Mouse (Mus musculus): Measurements from ENCODE around the gene Tcf7l2. TPM values are rescaled to one million over a fixed set of nuclear protein-coding genes. Genes with fewer than 3 reads are reported as not detected.

Tcf7l2 gene
- polyA plus RNA-seq, 1 experiment from 2014 or later: 48.9 TPM

DNA sequence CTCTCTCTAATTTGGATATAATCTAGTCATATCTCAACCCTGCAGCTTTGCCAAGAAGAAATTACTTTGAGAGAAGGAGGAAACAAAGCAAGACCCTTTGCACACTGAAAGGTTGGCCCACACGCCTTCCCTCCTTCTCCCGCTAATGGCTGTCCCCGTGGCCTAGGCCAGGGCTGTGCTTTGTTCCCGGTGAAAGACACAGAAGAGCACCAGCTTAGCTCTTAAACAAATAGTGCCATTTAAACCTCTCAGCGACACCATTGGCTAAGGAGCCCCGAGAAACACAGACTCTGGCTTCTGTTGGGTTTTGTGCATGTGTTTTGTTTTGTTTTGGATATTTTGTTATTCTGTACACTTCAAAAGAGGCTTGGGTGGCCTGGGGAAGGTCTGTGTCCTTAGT is 37.5 kb upstream of the Tcf7l2 start:
- Histone ChIP-seq H3K27me3 (replicated peaks; ENCODE audit: control insufficient read depth, insufficient read depth, low read length) (peaks cover 5% of the 10 kb centered on the region), H3K9me3 (ENCODE audit: control insufficient read depth, low read length) (no peaks in the 10 kb centered on the region), H3K4me2 (no peak overlapping the region), H3K36me3 (ENCODE audit: control insufficient read depth, insufficient read depth, low read length) (no peaks in the 10 kb centered on the region), H3K4me3 (ENCODE audit: low read depth, low read length) (no peak overlapping the region), H3K4me1 (replicated peaks; ENCODE audit: control insufficient read depth, insufficient read depth, low read length) (peaks cover 4% of the 10 kb centered on the region; the same call in 1 of the 2 replicates), H3K9ac (ENCODE audit: low read depth, low read length) (no peak overlapping the region), H3K27ac (ENCODE audit: low read depth, low read length) (no peak overlapping the region)
- ATAC-seq (replicated peaks; ENCODE audit: low FRiP score): no peak
- 68% methylated on average over 6 of the region's 6 CpGs for WGBS
- DNase-seq (ENCODE audit: low spot score): no peak

DNA sequence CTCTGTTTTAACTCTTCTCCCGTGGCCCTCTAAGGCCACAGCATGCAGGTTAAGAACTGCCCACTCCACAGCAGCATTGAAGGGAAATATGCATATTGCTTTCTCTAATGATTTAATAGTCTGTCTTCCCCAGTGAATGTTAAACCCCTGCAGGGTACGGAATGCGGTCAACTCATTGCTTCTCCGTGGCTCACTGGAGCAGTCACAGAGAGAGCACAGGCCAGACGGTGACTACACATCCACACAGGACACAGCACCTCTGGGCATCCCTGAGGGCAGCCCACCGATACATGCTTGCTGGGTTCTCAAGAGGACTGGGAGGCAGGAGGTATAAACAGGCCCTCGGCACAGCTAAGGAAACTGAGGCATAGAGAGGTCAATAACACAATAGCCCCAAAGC is 35.3 kb upstream of the Tcf7l2 start:
- 83% methylated on average over 7 of the region's 7 CpGs for WGBS
- Histone ChIP-seq H3K4me3 (ENCODE audit: low read depth, low read length) (no peak overlapping the region), H3K9ac (ENCODE audit: low read depth, low read length) (no peak overlapping the region), H3K4me2 (no peak overlapping the region), H3K27me3 (replicated peaks; ENCODE audit: control insufficient read depth, insufficient read depth, low read length) (no peaks in the 10 kb centered on the region; the same call in 1 of the 2 replicates), H3K36me3 (ENCODE audit: control insufficient read depth, insufficient read depth, low read length) (no peaks in the 10 kb centered on the region), H3K4me1 (replicated peaks; ENCODE audit: control insufficient read depth, insufficient read depth, low read length) (no peaks in the 10 kb centered on the region), H3K9me3 (ENCODE audit: control insufficient read depth, low read length) (no peaks in the 10 kb centered on the region), H3K27ac (ENCODE audit: low read depth, low read length) (no peak overlapping the region)
- no peak for DNase-seq (ENCODE audit: low spot score)
- no peak for ATAC-seq (replicated peaks; ENCODE audit: low FRiP score)

DNA sequence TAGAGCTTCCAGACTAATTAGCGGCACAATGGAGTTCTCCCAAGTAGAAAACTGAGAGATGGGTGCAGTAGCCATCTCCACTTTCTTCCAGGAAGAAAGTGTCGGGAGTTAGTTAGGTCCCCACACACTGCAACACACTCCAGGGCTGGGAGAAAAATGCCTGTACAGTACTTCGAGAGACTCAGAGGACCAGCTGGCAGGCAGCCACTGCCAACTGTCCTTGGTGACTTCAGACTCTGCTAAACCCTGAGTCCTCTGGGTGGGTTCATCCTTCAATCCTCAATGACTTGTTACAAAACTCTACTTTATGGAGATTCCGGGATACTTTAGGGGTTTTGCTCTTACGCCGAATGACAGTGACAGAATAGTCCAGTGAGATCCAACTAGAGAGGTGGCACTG is 34.8 kb upstream of the Tcf7l2 start:
- 87% methylated on average over 6 of the region's 6 CpGs for WGBS

DNA sequence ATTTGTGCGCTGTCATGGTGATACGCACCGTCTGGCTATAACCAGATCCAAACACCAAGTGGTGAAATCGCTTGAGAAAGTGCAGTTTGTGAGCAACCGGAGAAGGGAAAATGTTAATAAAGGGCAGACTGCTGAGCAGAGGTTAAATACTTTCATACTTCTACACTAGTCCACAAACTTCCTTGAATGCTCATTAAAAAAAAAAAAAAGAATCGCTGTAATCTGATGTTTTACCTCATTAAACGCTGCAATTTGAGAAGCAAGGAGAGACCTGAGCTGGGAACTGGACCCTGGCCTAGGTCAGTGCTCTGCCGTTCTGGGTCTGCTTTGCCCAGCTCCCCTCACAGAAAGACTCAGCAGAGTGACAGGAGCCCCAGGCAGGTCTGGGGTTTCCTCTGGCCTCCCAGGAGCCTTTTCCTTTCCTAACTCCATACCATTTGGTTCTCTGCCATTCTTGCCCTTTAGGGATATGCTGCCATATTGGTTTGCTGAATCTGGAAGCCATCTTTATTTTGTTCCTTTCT is 33.5 kb upstream of the Tcf7l2 start:
- H3K4me1 ChIP-seq (replicated peaks; ENCODE audit: control insufficient read depth, insufficient read depth, low read length): no peaks in the 10 kb centered on the region
- no peak overlapping the region for H3K9ac ChIP-seq (ENCODE audit: low read depth, low read length)
- no peaks in the 10 kb centered on the region for H3K36me3 ChIP-seq (ENCODE audit: control insufficient read depth, insufficient read depth, low read length)
- no peaks in the 10 kb centered on the region for H3K9me3 ChIP-seq (ENCODE audit: control insufficient read depth, low read length)
- H3K27me3 ChIP-seq (replicated peaks; ENCODE audit: control insufficient read depth, insufficient read depth, low read length): no peaks in the 10 kb centered on the region
- 84% methylated on average over 8 of the region's 8 CpGs for WGBS
- H3K4me3 ChIP-seq (ENCODE audit: low read depth, low read length): no peak overlapping the region
- ATAC-seq (replicated peaks; ENCODE audit: low FRiP score) (no peak), DNase-seq (ENCODE audit: low spot score) (no peak)
- H3K4me2 ChIP-seq: no peak overlapping the region
- no peak overlapping the region for H3K27ac ChIP-seq (ENCODE audit: low read depth, low read length)

More for the DNA sequence above, 34.8 kb upstream of the Tcf7l2 start:
- H3K9me3 ChIP-seq (ENCODE audit: control insufficient read depth, low read length): no peaks in the 10 kb centered on the region
- H3K36me3 ChIP-seq (ENCODE audit: control insufficient read depth, insufficient read depth, low read length): no peaks in the 10 kb centered on the region
- ATAC-seq (replicated peaks; ENCODE audit: low FRiP score) (no peak), DNase-seq (ENCODE audit: low spot score) (no peak)
- H3K27ac ChIP-seq (ENCODE audit: low read depth, low read length): no peak overlapping the region
- no peaks in the 10 kb centered on the region for H3K4me1 ChIP-seq (replicated peaks; ENCODE audit: control insufficient read depth, insufficient read depth, low read length)
- no peak overlapping the region for H3K4me3 ChIP-seq (ENCODE audit: low read depth, low read length)
- no peak overlapping the region for H3K4me2 ChIP-seq
- H3K27me3 ChIP-seq (replicated peaks; ENCODE audit: control insufficient read depth, insufficient read depth, low read length): no peaks in the 10 kb centered on the region
- H3K9ac ChIP-seq (ENCODE audit: low read depth, low read length): no peak overlapping the region

DNA sequence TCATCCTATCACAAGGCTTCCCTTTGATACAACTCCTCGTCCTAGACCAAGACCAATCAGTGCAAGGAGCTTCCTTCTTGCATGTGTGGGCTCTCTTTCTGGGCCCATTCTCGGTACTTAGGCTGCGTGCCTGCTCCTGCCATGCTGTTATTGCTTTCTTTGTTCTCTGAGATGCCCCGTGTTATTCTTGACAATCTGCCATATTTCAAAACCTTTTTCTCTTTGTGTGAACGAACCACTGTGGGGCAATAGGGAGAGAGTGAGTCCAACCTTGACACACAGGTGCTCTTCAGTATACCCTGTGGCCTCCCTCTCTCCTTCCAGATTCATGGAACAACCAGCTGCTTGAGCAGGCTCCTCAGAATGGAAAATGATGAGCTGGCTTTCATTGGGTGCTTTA is 30.8 kb upstream of the Tcf7l2 start:
- no peak overlapping the region for H3K27ac ChIP-seq (ENCODE audit: low read depth, low read length)
- H3K4me1 ChIP-seq (replicated peaks; ENCODE audit: control insufficient read depth, insufficient read depth, low read length): no peaks in the 10 kb centered on the region
- WGBS: 82% methylated on average over 5 of the region's 5 CpGs
- H3K9ac ChIP-seq (ENCODE audit: low read depth, low read length): no peak overlapping the region
- ATAC-seq (replicated peaks; ENCODE audit: low FRiP score) (no peak), DNase-seq (ENCODE audit: low spot score) (no peak)
- no peak overlapping the region for H3K4me2 ChIP-seq
- H3K9me3 ChIP-seq (ENCODE audit: control insufficient read depth, low read length): no peaks in the 10 kb centered on the region
- H3K27me3 ChIP-seq (replicated peaks; ENCODE audit: control insufficient read depth, insufficient read depth, low read length): no peaks in the 10 kb centered on the region
- H3K4me3 ChIP-seq (ENCODE audit: low read depth, low read length): no peak overlapping the region
- no peaks in the 10 kb centered on the region for H3K36me3 ChIP-seq (ENCODE audit: control insufficient read depth, insufficient read depth, low read length)

DNA sequence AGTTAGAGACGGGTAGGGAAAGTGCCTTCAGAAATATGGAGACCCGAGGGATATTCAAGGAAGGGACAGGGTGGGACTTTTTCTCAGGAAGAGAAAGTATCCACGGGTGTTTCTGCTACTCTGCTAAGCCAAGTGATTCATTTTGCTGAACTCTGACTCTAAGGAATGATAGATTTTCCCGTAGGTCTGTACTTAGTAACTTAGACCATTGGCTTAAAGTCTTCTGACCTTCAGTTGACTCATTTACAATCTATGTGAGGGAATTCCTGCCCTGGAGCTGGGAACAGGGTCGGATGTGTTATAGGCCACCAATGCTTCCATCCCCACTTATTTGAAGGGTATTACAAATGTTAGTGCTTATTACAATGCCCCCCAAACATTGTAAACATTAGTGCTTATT is 29.9 kb upstream of the Tcf7l2 start:
- ATAC-seq (replicated peaks; ENCODE audit: low FRiP score) (no peak), DNase-seq (ENCODE audit: low spot score) (no peak)
- Histone ChIP-seq H3K4me1 (replicated peaks; ENCODE audit: control insufficient read depth, insufficient read depth, low read length) (no peaks in the 10 kb centered on the region), H3K27ac (ENCODE audit: low read depth, low read length) (no peak overlapping the region), H3K4me2 (no peak overlapping the region), H3K9me3 (ENCODE audit: control insufficient read depth, low read length) (no peaks in the 10 kb centered on the region), H3K27me3 (replicated peaks; ENCODE audit: control insufficient read depth, insufficient read depth, low read length) (no peaks in the 10 kb centered on the region), H3K36me3 (ENCODE audit: control insufficient read depth, insufficient read depth, low read length) (no peaks in the 10 kb centered on the region), H3K4me3 (ENCODE audit: low read depth, low read length) (no peak overlapping the region), H3K9ac (ENCODE audit: low read depth, low read length) (no peak overlapping the region)
- 70% methylated on average over 5 of the region's 5 CpGs for WGBS

DNA sequence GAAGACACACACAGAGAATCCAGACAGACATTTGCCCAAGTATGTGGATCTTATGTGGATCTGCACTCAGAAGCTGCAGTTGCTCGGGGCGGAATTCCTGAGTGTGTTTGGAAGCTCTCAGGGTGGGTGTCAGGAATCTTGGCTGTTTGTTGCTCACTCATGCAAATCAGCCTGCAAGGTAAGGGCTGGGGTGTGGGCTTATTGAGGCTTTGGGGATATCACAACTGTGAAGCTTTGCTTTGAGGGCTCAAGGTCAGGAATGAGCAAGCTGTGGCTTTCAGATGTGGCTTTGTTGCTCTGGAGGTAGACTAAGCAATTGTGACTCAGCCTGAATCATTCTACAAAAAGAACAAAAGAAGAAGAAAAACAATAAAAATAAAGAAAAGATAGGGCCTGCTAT is 28.9 kb upstream of the Tcf7l2 start:
- Histone ChIP-seq H3K9ac (ENCODE audit: low read depth, low read length) (no peak overlapping the region), H3K27ac (ENCODE audit: low read depth, low read length) (no peak overlapping the region), H3K27me3 (replicated peaks; ENCODE audit: control insufficient read depth, insufficient read depth, low read length) (no peaks in the 10 kb centered on the region), H3K36me3 (ENCODE audit: control insufficient read depth, insufficient read depth, low read length) (no peaks in the 10 kb centered on the region), H3K9me3 (ENCODE audit: control insufficient read depth, low read length) (no peaks in the 10 kb centered on the region), H3K4me2 (no peak overlapping the region), H3K4me3 (ENCODE audit: low read depth, low read length) (no peak overlapping the region), H3K4me1 (replicated peaks; ENCODE audit: control insufficient read depth, insufficient read depth, low read length) (no peaks in the 10 kb centered on the region)
- DNase-seq (ENCODE audit: low spot score) (no peak), ATAC-seq (replicated peaks; ENCODE audit: low FRiP score) (no peak)
- WGBS: 92% methylated on average over 2 of the region's 2 CpGs

DNA sequence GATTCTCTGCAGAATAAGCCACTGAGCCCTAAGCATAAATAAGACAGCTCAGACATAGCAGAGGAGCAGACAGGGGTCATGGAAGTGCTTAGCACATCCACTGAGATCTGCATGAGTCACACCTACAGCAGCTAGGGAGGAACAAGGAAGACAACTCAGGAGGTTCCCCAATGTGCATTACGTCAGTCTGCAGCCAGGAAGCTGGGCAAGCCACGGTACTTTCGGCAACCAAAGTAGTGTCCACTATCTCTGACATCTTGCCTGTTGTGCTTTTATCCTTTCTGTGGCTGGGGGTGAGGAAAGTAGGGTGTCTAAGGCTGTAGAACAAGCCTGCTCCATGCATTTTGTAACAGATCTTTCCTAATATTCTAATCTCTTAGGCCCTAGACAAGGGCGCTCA is 27.6 kb upstream of the Tcf7l2 start:
- no peaks in the 10 kb centered on the region for H3K36me3 ChIP-seq (ENCODE audit: control insufficient read depth, insufficient read depth, low read length)
- no peak for DNase-seq (ENCODE audit: low spot score)
- 36% methylated on average over 4 of the region's 4 CpGs for WGBS
- H3K9me3 ChIP-seq (ENCODE audit: control insufficient read depth, low read length): no peaks in the 10 kb centered on the region
- no peaks in the 10 kb centered on the region for H3K4me1 ChIP-seq (replicated peaks; ENCODE audit: control insufficient read depth, insufficient read depth, low read length)
- no peak overlapping the region for H3K4me3 ChIP-seq (ENCODE audit: low read depth, low read length)
- H3K9ac ChIP-seq (ENCODE audit: low read depth, low read length): no peak overlapping the region
- no peaks in the 10 kb centered on the region for H3K27me3 ChIP-seq (replicated peaks; ENCODE audit: control insufficient read depth, insufficient read depth, low read length)
- no peak overlapping the region for H3K27ac ChIP-seq (ENCODE audit: low read depth, low read length)
- no peak for ATAC-seq (replicated peaks; ENCODE audit: low FRiP score)
- no peak overlapping the region for H3K4me2 ChIP-seq

DNA sequence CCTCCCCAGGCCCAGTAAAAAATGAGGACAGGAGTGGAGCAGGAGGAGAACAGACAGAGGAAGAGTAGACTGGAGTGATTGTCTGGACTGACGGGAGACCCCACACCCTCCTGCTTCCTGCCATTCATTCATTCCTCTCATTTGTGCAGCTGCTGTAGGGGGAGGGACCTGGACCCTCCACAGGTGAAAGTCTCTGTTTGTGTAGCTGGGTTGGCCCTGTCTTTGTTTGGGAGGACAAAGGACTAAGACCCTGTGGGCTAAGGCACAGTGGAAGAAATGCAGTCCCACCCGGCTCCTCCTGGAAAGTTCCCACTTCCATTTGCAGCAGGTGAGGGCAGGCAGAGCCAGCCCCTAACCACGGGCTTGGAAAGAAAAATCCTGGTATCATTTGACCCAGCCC is 27.0 kb upstream of the Tcf7l2 start:
- no peaks in the 10 kb centered on the region for H3K4me1 ChIP-seq (replicated peaks; ENCODE audit: control insufficient read depth, insufficient read depth, low read length)
- WGBS: 48% methylated on average over 3 of the region's 3 CpGs

More for the DNA sequence above, 27.0 kb upstream of the Tcf7l2 start:
- no peak for DNase-seq (ENCODE audit: low spot score)
- Histone ChIP-seq H3K4me3 (ENCODE audit: low read depth, low read length) (no peak overlapping the region), H3K27me3 (replicated peaks; ENCODE audit: control insufficient read depth, insufficient read depth, low read length) (no peaks in the 10 kb centered on the region), H3K27ac (ENCODE audit: low read depth, low read length) (no peak overlapping the region), H3K9me3 (ENCODE audit: control insufficient read depth, low read length) (no peaks in the 10 kb centered on the region), H3K4me2 (no peak overlapping the region), H3K36me3 (ENCODE audit: control insufficient read depth, insufficient read depth, low read length) (no peaks in the 10 kb centered on the region), H3K9ac (ENCODE audit: low read depth, low read length) (no peak overlapping the region)
- ATAC-seq (replicated peaks; ENCODE audit: low FRiP score): no peak

All from liver, embryonic 11.5 days (tissue).